Mouse (Mus musculus): ENCODE measurements around the gene Clic1. TPM values are rescaled to one million over a fixed set of nuclear protein-coding genes. Genes with fewer than 3 reads are reported as not detected.

Clic1 gene
- total and polyA plus RNA-seq, 3 experiments: 114 to 198 (median 160) TPM

- Histone ChIP-seq H3K4me1 (ENCODE audit: control insufficient read depth in 1 of 2, insufficient read depth in 2 of 2) (peaks cover 6 to 10% of the 10 kb centered on the region in 2 experiments), H3K4me2 (ENCODE audit: insufficient read depth, low read depth, poor library complexity, severe bottlenecking) (no peak overlapping the region), H3K27me3 (replicated peaks) (peaks cover 17% of the 10 kb centered on the region), H3K27ac (ENCODE audit: insufficient read depth, low read depth) (no peak overlapping the region), H3K36me3 (replicated peaks in 1 of 2; ENCODE audit: control insufficient read depth in 1 of 2, insufficient read depth in 1 of 2, low read length in 1 of 2) (peaks cover 13 to 29% of the 10 kb centered on the region in 2 experiments), H3K4me3 (replicated peaks in 1 of 3; ENCODE audit: low read depth in 2 of 3, low read length in 2 of 3, poor library complexity in 1 of 3) (no peak overlapping the region), H3K9ac (ENCODE audit: insufficient read depth, low read depth) (no peak overlapping the region), H3K79me2 (replicated peaks; ENCODE audit: control insufficient read depth, extremely low read depth, insufficient read depth, poor library complexity, severe bottlenecking) (no peaks in the 10 kb centered on the region; the same call in 1 of the 2 replicates), H3K9me3 (replicated peaks; ENCODE audit: low read length) (no peaks in the 10 kb centered on the region)
- dilution Hi-C loops (cut with MboI; ENCODE audit: extremely low pct_ligation_motif_present, extremely low pct_unique_long_range_greater_than_20kb, low sequenced_read_pairs) (no loop called here), in situ Hi-C loops (cut with MboI; ENCODE audit: low pct_ligation_motif_present, low pct_unique_long_range_greater_than_20kb, low sequenced_read_pairs) (no loop called here)
- DNase-seq (ENCODE audit: extremely low read depth): peak; percentile 31
- TF ChIP-seq ZNF384 (IDR thresholded peaks at IDR 0.05; ENCODE audit: low read depth, low read length) (peak; percentile 69), MYC (IDR thresholded peaks at IDR 0.05; ENCODE audit: low read depth, low read length) (peak; percentile 35; the same call in 1 of the 2 replicates), E2F4 (IDR thresholded peaks at IDR 0.05; ENCODE audit: insufficient replicate concordance, low read depth, low read length) (no peak), SMC3 (IDR thresholded peaks at IDR 0.05; ENCODE audit: low read depth, low read length) (peak; percentile 30; the same call in 1 of the 2 replicates), CTCF (conservative IDR thresholded peaks at IDR 0.05 in 1 of 2, IDR thresholded peaks at IDR 0.05 in 1 of 2; ENCODE audit: low read depth in 2 of 2, low read length in 2 of 2) (peak in 1 of 2 experiments; percentile 72; a peak in 2 of 4 replicates)
Observed at GRCm38 (mm10) chr17:35088151-35088550, 38.4 kb downstream of the Clic1 start.

- Histone ChIP-seq H3K4me1 (ENCODE audit: control insufficient read depth in 1 of 2, insufficient read depth in 2 of 2) (peaks cover 6 to 10% of the 10 kb centered on the region in 2 experiments), H3K27me3 (replicated peaks) (peaks cover 17% of the 10 kb centered on the region), H3K79me2 (replicated peaks; ENCODE audit: control insufficient read depth, extremely low read depth, insufficient read depth, poor library complexity, severe bottlenecking) (no peaks in the 10 kb centered on the region; the same call in 1 of the 2 replicates), H3K36me3 (replicated peaks in 1 of 2; ENCODE audit: control insufficient read depth in 1 of 2, insufficient read depth in 1 of 2, low read length in 1 of 2) (peaks cover 13 to 34% of the 10 kb centered on the region in 2 experiments), H3K4me2 (ENCODE audit: insufficient read depth, low read depth, poor library complexity, severe bottlenecking) (peak within 1 kb of the TSS; percentile 87), H3K27ac (ENCODE audit: insufficient read depth, low read depth) (peak within 1 kb of the TSS; percentile 33; the same call in 1 of the 2 replicates), H3K4me3 (replicated peaks in 1 of 3; ENCODE audit: low read depth in 2 of 3, low read length in 2 of 3, poor library complexity in 1 of 3) (peak within 1 kb of the TSS; percentile 61 to 70 (median 66)), H3K9me3 (replicated peaks; ENCODE audit: low read length) (no peaks in the 10 kb centered on the region), H3K9ac (ENCODE audit: insufficient read depth, low read depth) (peak within 1 kb of the TSS; percentile 87)
- dilution Hi-C loops (cut with MboI; ENCODE audit: extremely low pct_ligation_motif_present, extremely low pct_unique_long_range_greater_than_20kb, low sequenced_read_pairs): no loop called here
- in situ Hi-C loops (cut with MboI; ENCODE audit: low pct_ligation_motif_present, low pct_unique_long_range_greater_than_20kb, low sequenced_read_pairs): no loop called here
- DNase-seq (ENCODE audit: extremely low read depth): peak; percentile 91
- TF ChIP-seq CTCF (conservative IDR thresholded peaks at IDR 0.05 in 1 of 2, IDR thresholded peaks at IDR 0.05 in 1 of 2; ENCODE audit: low read depth in 2 of 2, low read length in 2 of 2) (peak in 1 of 2 experiments; percentile 36; a peak in 2 of 4 replicates), ELF1 (IDR thresholded peaks at IDR 0.05; ENCODE audit: low read depth, low read length) (peak; percentile 8; the same call in 1 of the 2 replicates), POLR2A (IDR thresholded peaks at IDR 0.05; ENCODE audit: low read depth, low read length) (peak; percentile 85), MYC (IDR thresholded peaks at IDR 0.05; ENCODE audit: low read depth, low read length) (peak; percentile 86), SIN3A (IDR thresholded peaks at IDR 0.05; ENCODE audit: low read length) (peak; percentile 82), ZMIZ1 (IDR thresholded peaks at IDR 0.05; ENCODE audit: low read depth, low read length) (peak; percentile 59), TCF12 (IDR thresholded peaks at IDR 0.05; ENCODE audit: low read depth, low read length) (peak; percentile 68; the same call in 1 of the 2 replicates), BHLHE40 (IDR thresholded peaks at IDR 0.05; ENCODE audit: low read depth, low read length) (peak; percentile 69), NELFE (IDR thresholded peaks at IDR 0.05; ENCODE audit: low read depth, low read length) (peak; percentile 75), MAFK (IDR thresholded peaks at IDR 0.05; ENCODE audit: insufficient replicate concordance, low read length) (no peak), HCFC1 (IDR thresholded peaks at IDR 0.05; ENCODE audit: low read depth, low read length) (peak; percentile 44), RCOR1 (conservative IDR thresholded peaks at IDR 0.05; ENCODE audit: low read depth, low read length) (no peak), CHD1 (IDR thresholded peaks at IDR 0.05; ENCODE audit: low read depth, low read length) (peak; percentile 98), ZKSCAN1 (IDR thresholded peaks at IDR 0.05; ENCODE audit: borderline replicate concordance, low read depth, low read length) (no peak), MXI1 (IDR thresholded peaks at IDR 0.05; ENCODE audit: low read depth, low read length) (0 out of 2 replicates have a peak, but pooled peaks have one; percentile 69), MAX (IDR thresholded peaks at IDR 0.05; ENCODE audit: low read length) (peak; percentile 87), JUN (IDR thresholded peaks at IDR 0.05; ENCODE audit: insufficient read depth, low read depth, low read length) (no peak), POLR2AphosphoS2 (IDR thresholded peaks at IDR 0.05; ENCODE audit: low read depth, low read length) (0 out of 2 replicates have a peak, but pooled peaks have one; percentile 39), MEF2A (IDR thresholded peaks at IDR 0.05; ENCODE audit: borderline replicate concordance, low read depth, low read length) (no peak; the same call in 1 of the 2 replicates), ETS1 (conservative IDR thresholded peaks at IDR 0.05; ENCODE audit: low read depth, low read length) (no peak), MAZ (IDR thresholded peaks at IDR 0.05; ENCODE audit: low read depth, low read length) (peak; percentile 68)
Observed at GRCm38 (mm10) chr17:35088825-35089644, 39.3 kb downstream of the Clic1 start, which contains the start of gene Abhd16a. Gene Abhd16a, plus strand, starts transcription at chr17:35089263.
